Mouse (Mus musculus): ENCODE measurements around the gene Slc35e1. TPM values are rescaled to one million over a fixed set of nuclear protein-coding genes. Genes with fewer than 3 reads are reported as not detected.

The Slc35e1 gene
- polyA plus RNA-seq, 1 experiment from 2014 or later = 3.5 TPM

GRCm38 (mm10) chr8:72459881-72460533 is 32.4 kb downstream of the Slc35e1 start:
- H3K36me3 ChIP-seq (ENCODE audit: control insufficient read depth, insufficient read depth) = peaks cover 49% of the 10 kb centered on the region
- H3K27me3 ChIP-seq (ENCODE audit: control insufficient read depth, insufficient read depth, low read depth, low read length) = no peaks in the 10 kb centered on the region
- H3K9me3 ChIP-seq (replicated peaks; ENCODE audit: control insufficient read depth, low read length) = no peaks in the 10 kb centered on the region
- no peak overlapping the region for H3K4me3 ChIP-seq (ENCODE audit: low read depth, low read length)
- ATAC-seq (ENCODE audit: low read depth) = no peak
- H3K4me2 ChIP-seq (ENCODE audit: low read depth, low read length) = no peak overlapping the region
- H3K27ac ChIP-seq (ENCODE audit: low read length) = no peak overlapping the region
- H3K4me1 ChIP-seq (ENCODE audit: control insufficient read depth, low read depth, low read length) = no peaks in the 10 kb centered on the region
- 76% methylated on average over 4 of the region's 4 CpGs for WGBS (ENCODE audit: insufficient replicate concordance)
- no peak overlapping the region for H3K9ac ChIP-seq (ENCODE audit: low read depth, low read length)

GRCm38 (mm10) chr8:72458457-72458856 is 34.0 kb downstream of the Slc35e1 start:
- no peaks in the 10 kb centered on the region for H3K27me3 ChIP-seq (ENCODE audit: control insufficient read depth, insufficient read depth, low read depth, low read length)
- WGBS (ENCODE audit: insufficient replicate concordance) = 78% methylated on average over 6 of the region's 6 CpGs
- H3K4me1 ChIP-seq (ENCODE audit: control insufficient read depth, low read depth, low read length) = no peaks in the 10 kb centered on the region
- no peak overlapping the region for H3K27ac ChIP-seq (ENCODE audit: low read length)
- H3K9me3 ChIP-seq (replicated peaks; ENCODE audit: control insufficient read depth, low read length) = peaks cover 2% of the 10 kb centered on the region; the same call in 1 of the 2 replicates
- no peak for ATAC-seq (ENCODE audit: low read depth)
- H3K4me2 ChIP-seq (ENCODE audit: low read depth, low read length) = no peak overlapping the region
- H3K36me3 ChIP-seq (ENCODE audit: control insufficient read depth, insufficient read depth) = peaks cover 41% of the 10 kb centered on the region
- H3K9ac ChIP-seq (ENCODE audit: low read depth, low read length) = no peak overlapping the region
- H3K4me3 ChIP-seq (ENCODE audit: low read depth, low read length) = no peak overlapping the region

- H3K27me3 ChIP-seq (ENCODE audit: control insufficient read depth, insufficient read depth, low read depth, low read length) = no peaks in the 10 kb centered on the region
Observed at GRCm38 (mm10) chr8:72457806-72458205, 34.6 kb downstream of the Slc35e1 start.

GRCm38 (mm10) chr8:72455317-72455716 is 37.1 kb downstream of the Slc35e1 start:
- H3K4me3 ChIP-seq (ENCODE audit: low read depth, low read length) = no peak overlapping the region

More at GRCm38 (mm10) chr8:72457806-72458205, 34.6 kb downstream of the Slc35e1 start:
- no peak for ATAC-seq (ENCODE audit: low read depth)
- WGBS (ENCODE audit: insufficient replicate concordance) = 87% methylated on average over 3 of the region's 3 CpGs
- H3K9ac ChIP-seq (ENCODE audit: low read depth, low read length) = no peak overlapping the region
- peaks cover 34% of the 10 kb centered on the region for H3K36me3 ChIP-seq (ENCODE audit: control insufficient read depth, insufficient read depth)
- no peak overlapping the region for H3K27ac ChIP-seq (ENCODE audit: low read length)
- H3K4me2 ChIP-seq (ENCODE audit: low read depth, low read length) = no peak overlapping the region
- peaks cover 2% of the 10 kb centered on the region; the same call in 1 of the 2 replicates for H3K9me3 ChIP-seq (replicated peaks; ENCODE audit: control insufficient read depth, low read length)
- H3K4me3 ChIP-seq (ENCODE audit: low read depth, low read length) = no peak overlapping the region
- H3K4me1 ChIP-seq (ENCODE audit: control insufficient read depth, low read depth, low read length) = no peaks in the 10 kb centered on the region

GRCm38 (mm10) chr8:72453904-72454303 is 38.5 kb downstream of the Slc35e1 start:
- Histone ChIP-seq H3K27ac (ENCODE audit: low read length) (no peak overlapping the region), H3K4me2 (ENCODE audit: low read depth, low read length) (no peak overlapping the region), H3K27me3 (ENCODE audit: control insufficient read depth, insufficient read depth, low read depth, low read length) (no peaks in the 10 kb centered on the region), H3K9me3 (replicated peaks; ENCODE audit: control insufficient read depth, low read length) (peaks cover 2% of the 10 kb centered on the region; the same call in 1 of the 2 replicates), H3K4me1 (ENCODE audit: control insufficient read depth, low read depth, low read length) (0 out of 2 replicates have a peak, but pooled peaks cover 4% of the 10 kb centered on the region), H3K9ac (ENCODE audit: low read depth, low read length) (no peak overlapping the region), H3K4me3 (ENCODE audit: low read depth, low read length) (no peak overlapping the region), H3K36me3 (ENCODE audit: control insufficient read depth, insufficient read depth) (peaks cover 4% of the 10 kb centered on the region)
- 89% methylated on average over 2 of the region's 2 CpGs for WGBS (ENCODE audit: insufficient replicate concordance)
- ATAC-seq (ENCODE audit: low read depth) = no peak

More at GRCm38 (mm10) chr8:72455317-72455716, 37.1 kb downstream of the Slc35e1 start:
- H3K4me1 ChIP-seq (ENCODE audit: control insufficient read depth, low read depth, low read length) = 0 out of 2 replicates have a peak, but pooled peaks cover 4% of the 10 kb centered on the region
- H3K27ac ChIP-seq (ENCODE audit: low read length) = no peak overlapping the region
- peaks cover 10% of the 10 kb centered on the region for H3K36me3 ChIP-seq (ENCODE audit: control insufficient read depth, insufficient read depth)
- peaks cover 2% of the 10 kb centered on the region; the same call in 1 of the 2 replicates for H3K9me3 ChIP-seq (replicated peaks; ENCODE audit: control insufficient read depth, low read length)
- ATAC-seq (ENCODE audit: low read depth) = no peak
- H3K27me3 ChIP-seq (ENCODE audit: control insufficient read depth, insufficient read depth, low read depth, low read length) = no peaks in the 10 kb centered on the region
- WGBS (ENCODE audit: insufficient replicate concordance) = 75% methylated on average over 4 of the region's 4 CpGs
- H3K9ac ChIP-seq (ENCODE audit: low read depth, low read length) = no peak overlapping the region
- H3K4me2 ChIP-seq (ENCODE audit: low read depth, low read length) = no peak overlapping the region

- Histone ChIP-seq H3K4me2 (ENCODE audit: low read depth, low read length) (no peak overlapping the region), H3K9me3 (replicated peaks; ENCODE audit: control insufficient read depth, low read length) (peaks cover 2% of the 10 kb centered on the region; the same call in 1 of the 2 replicates), H3K27me3 (ENCODE audit: control insufficient read depth, insufficient read depth, low read depth, low read length) (no peaks in the 10 kb centered on the region), H3K4me3 (ENCODE audit: low read depth, low read length) (no peak overlapping the region), H3K27ac (ENCODE audit: low read length) (no peak overlapping the region), H3K4me1 (ENCODE audit: control insufficient read depth, low read depth, low read length) (0 out of 2 replicates have a peak, but pooled peaks cover 4% of the 10 kb centered on the region), H3K36me3 (ENCODE audit: control insufficient read depth, insufficient read depth) (peaks cover 6% of the 10 kb centered on the region), H3K9ac (ENCODE audit: low read depth, low read length) (no peak overlapping the region)
- WGBS (ENCODE audit: insufficient replicate concordance) = 51% methylated on average over 8 of the region's 8 CpGs
- ATAC-seq (ENCODE audit: low read depth) = peak; percentile 66
Observed at GRCm38 (mm10) chr8:72451516-72451915, 40.9 kb downstream of the Slc35e1 start.

GRCm38 (mm10) chr8:72445071-72445470 is 47.3 kb downstream of the Slc35e1 start:
- Histone ChIP-seq H3K4me3 (ENCODE audit: low read depth, low read length) (no peak overlapping the region), H3K27me3 (ENCODE audit: control insufficient read depth, insufficient read depth, low read depth, low read length) (no peaks in the 10 kb centered on the region), H3K9me3 (replicated peaks; ENCODE audit: control insufficient read depth, low read length) (no peaks in the 10 kb centered on the region), H3K4me1 (ENCODE audit: control insufficient read depth, low read depth, low read length) (peaks cover 6% of the 10 kb centered on the region), H3K4me2 (ENCODE audit: low read depth, low read length) (no peak overlapping the region), H3K9ac (ENCODE audit: low read depth, low read length) (no peak overlapping the region), H3K27ac (ENCODE audit: low read length) (no peak overlapping the region), H3K36me3 (ENCODE audit: control insufficient read depth, insufficient read depth) (0 out of 2 replicates have a peak, but pooled peaks cover 2% of the 10 kb centered on the region)
- ATAC-seq (ENCODE audit: low read depth) = no peak
- WGBS (ENCODE audit: insufficient replicate concordance) = 76% methylated on average over 6 of the region's 6 CpGs

GRCm38 (mm10) chr8:72443994-72444350 is 48.4 kb downstream of the Slc35e1 start:
- WGBS (ENCODE audit: insufficient replicate concordance) = 23% methylated on average over 6 of the region's 6 CpGs
- peak overlapping the region; percentile 2; the same call in 1 of the 2 replicates for H3K27ac ChIP-seq (ENCODE audit: low read length)

GRCm38 (mm10) chr8:72443338-72443993 is 48.9 kb downstream of the Slc35e1 start, which contains the start of the genes Calr3 and 1700030K09Rik:
Calr3 (minus strand) TSS chr8:72443870.
1700030K09Rik (plus strand) TSS chr8:72443880.
- Histone ChIP-seq H3K9me3 (replicated peaks; ENCODE audit: control insufficient read depth, low read length) (no peaks in the 10 kb centered on the region), H3K9ac (ENCODE audit: low read depth, low read length) (peak within 1 kb of the TSS; percentile 58), H3K36me3 (ENCODE audit: control insufficient read depth, insufficient read depth) (0 out of 2 replicates have a peak, but pooled peaks cover 2% of the 10 kb centered on the region), H3K27ac (ENCODE audit: low read length) (peak within 1 kb of the TSS; percentile 2), H3K4me1 (ENCODE audit: control insufficient read depth, low read depth, low read length) (peaks cover 6% of the 10 kb centered on the region), H3K27me3 (ENCODE audit: control insufficient read depth, insufficient read depth, low read depth, low read length) (no peaks in the 10 kb centered on the region), H3K4me3 (ENCODE audit: low read depth, low read length) (peak within 1 kb of the TSS; percentile 59), H3K4me2 (ENCODE audit: low read depth, low read length) (peak within 1 kb of the TSS; percentile 86)
- WGBS (ENCODE audit: insufficient replicate concordance) = 5% methylated on average over 34 of the region's 34 CpGs
- ATAC-seq (ENCODE audit: low read depth) = peak; percentile 99

More at GRCm38 (mm10) chr8:72443994-72444350, 48.4 kb downstream of the Slc35e1 start:
- Histone ChIP-seq H3K9ac (ENCODE audit: low read depth, low read length) (peak overlapping the region; percentile 55), H3K9me3 (replicated peaks; ENCODE audit: control insufficient read depth, low read length) (no peaks in the 10 kb centered on the region), H3K4me3 (ENCODE audit: low read depth, low read length) (peak overlapping the region; percentile 52), H3K36me3 (ENCODE audit: control insufficient read depth, insufficient read depth) (0 out of 2 replicates have a peak, but pooled peaks cover 2% of the 10 kb centered on the region), H3K4me2 (ENCODE audit: low read depth, low read length) (peak overlapping the region; percentile 63), H3K4me1 (ENCODE audit: control insufficient read depth, low read depth, low read length) (peaks cover 6% of the 10 kb centered on the region), H3K27me3 (ENCODE audit: control insufficient read depth, insufficient read depth, low read depth, low read length) (no peaks in the 10 kb centered on the region)
- peak; percentile 12; the same call in 1 of the 2 replicates for ATAC-seq (ENCODE audit: low read depth)

All from liver, embryonic 16.5 days (tissue).